Mouse (Mus musculus) midbrain, embryonic 14.5 days (tissue): ENCODE results near the gene Apeh. TPM values are rescaled to one million over a fixed set of nuclear protein-coding genes. Genes with fewer than 3 reads are reported as not detected.

Experiments used
- ATAC-seq: fragments of 200-750 bp; cut with Nextera tagmentation; 2 replicates; pipeline ENCODE4 v1.8.0; 2017; ENCODE audit warnings: moderate number of reproducible peaks, moderate library complexity; ENCODE audit not compliant: low FRiP score, low TSS enrichment
- DNase-seq: peaks from one replicate; pipeline ENCODE4 v3.0.0-alpha.2; 2015
- H3K27ac ChIP-seq: fragments of 300-500 bp; sonication (generic); replicated peaks from 2 replicates; pipeline ENCODE4 v1.5.1; 2014; ENCODE audit warnings: mild to moderate bottlenecking, low read depth, low read length, moderate library complexity
- H3K27me3 ChIP-seq: fragments of 300-500 bp; sonication (generic); 2 replicates; pipeline ENCODE4 v1.6.1; 2014; ENCODE audit warnings: low read length, control low read depth, mixed read lengths; ENCODE audit not compliant: control insufficient read depth, insufficient read depth
- H3K36me3 ChIP-seq: fragments of 300-500 bp; sonication (generic); 2 replicates; pipeline ENCODE4 v1.6.1; 2014; ENCODE audit warnings: low read length, control low read depth; ENCODE audit not compliant: control insufficient read depth, insufficient read depth
- H3K4me1 ChIP-seq: fragments of 300-500 bp; sonication (generic); 2 replicates; pipeline ENCODE4 v1.6.1; 2014; ENCODE audit warnings: mild to moderate bottlenecking, antibody characterized with exemption, low read length, control low read depth; ENCODE audit not compliant: control insufficient read depth, insufficient read depth
- H3K4me2 ChIP-seq: fragments of 300-500 bp; sonication (generic); 2 replicates; pipeline ENCODE4 v1.6.1; 2014; ENCODE audit warnings: mild to moderate bottlenecking, low read length, moderate library complexity
- H3K4me3 ChIP-seq: fragments of 300-500 bp; sonication (generic); replicated peaks from 2 replicates; pipeline ENCODE4 v1.5.1; 2014; ENCODE audit warnings: low read depth, low read length
- H3K9ac ChIP-seq: fragments of 300-500 bp; sonication (generic); replicated peaks from 2 replicates; pipeline ENCODE4 v1.6.1; 2014; ENCODE audit warnings: mild to moderate bottlenecking, low read length, moderate library complexity
- H3K9me3 ChIP-seq: fragments of 300-500 bp; sonication (generic); 2 replicates; pipeline ENCODE4 v1.6.1; 2016; ENCODE audit warnings: low read length, control low read depth, mixed read lengths; ENCODE audit not compliant: control insufficient read depth
- WGBS: fragments of 180-500 bp; shearing (Covaris S2); extraction: QIAGEN DNeasy Blood & Tissue Kit; methylation state at CpG from one replicate; pipeline ENCODE4 v1.1.7; 2014; 5-methylcytosine and 5-hydroxymethylcytosine counted together
- microRNA-seq: library from miRNA; unstranded; fragments of <30 nt; microRNA quantifications from one replicate; pipeline ENCODE4, GENCODE M21; 2016
- polyA plus RNA-seq: library from polyadenylated mRNA; unstranded; fragments of >200 nt; fragmentation: Nextera tagmentation; extraction: Ambion mirVana; gene quantifications from 2 replicates; pipeline ENCODE4 v1.2.1, GENCODE M21; 2014

The Apeh gene
- polyA plus RNA-seq, 1 experiment from 2014 or later: 43.8 TPM

DNA sequence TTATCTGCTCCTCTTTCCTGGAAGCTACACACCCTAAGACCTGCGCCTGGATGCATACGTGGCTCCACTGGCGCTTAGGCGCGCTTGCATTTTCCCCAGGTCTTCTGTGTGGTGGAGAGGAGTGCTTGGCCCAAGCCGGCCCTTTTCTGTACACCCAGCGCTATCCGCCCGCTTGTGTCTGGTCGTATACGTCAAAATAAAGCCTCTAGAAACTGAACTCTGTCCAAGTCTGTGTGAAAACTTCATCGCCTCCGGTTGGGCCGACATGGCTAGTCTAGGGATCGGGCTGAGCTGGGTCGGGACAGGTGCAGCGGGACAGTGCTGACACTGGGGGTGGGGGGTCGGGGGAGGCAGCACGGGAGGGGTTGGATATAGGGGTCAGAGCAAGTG lies 45.8 kb downstream of the Apeh start:
- H3K4me1 ChIP-seq: 0 out of 2 replicates have a peak, but pooled peaks cover 8% of the 10 kb centered on the region
- peak overlapping the region; percentile 77 for H3K27ac ChIP-seq
- DNase-seq: peak; percentile 47
- H3K36me3 ChIP-seq: peaks cover 59% of the 10 kb centered on the region
- H3K4me2 ChIP-seq: peak overlapping the region; percentile 95
- no peaks in the 10 kb centered on the region for H3K27me3 ChIP-seq
- H3K4me3 ChIP-seq: peak overlapping the region; percentile 62
- 1% methylated on average over 19 of the region's 19 CpGs for WGBS
- ATAC-seq: peak; percentile 47; the same call in 1 of the 2 replicates
- H3K9ac ChIP-seq: peak overlapping the region; percentile 68; the same call in 1 of the 2 replicates
- H3K9me3 ChIP-seq: no peaks in the 10 kb centered on the region

DNA sequence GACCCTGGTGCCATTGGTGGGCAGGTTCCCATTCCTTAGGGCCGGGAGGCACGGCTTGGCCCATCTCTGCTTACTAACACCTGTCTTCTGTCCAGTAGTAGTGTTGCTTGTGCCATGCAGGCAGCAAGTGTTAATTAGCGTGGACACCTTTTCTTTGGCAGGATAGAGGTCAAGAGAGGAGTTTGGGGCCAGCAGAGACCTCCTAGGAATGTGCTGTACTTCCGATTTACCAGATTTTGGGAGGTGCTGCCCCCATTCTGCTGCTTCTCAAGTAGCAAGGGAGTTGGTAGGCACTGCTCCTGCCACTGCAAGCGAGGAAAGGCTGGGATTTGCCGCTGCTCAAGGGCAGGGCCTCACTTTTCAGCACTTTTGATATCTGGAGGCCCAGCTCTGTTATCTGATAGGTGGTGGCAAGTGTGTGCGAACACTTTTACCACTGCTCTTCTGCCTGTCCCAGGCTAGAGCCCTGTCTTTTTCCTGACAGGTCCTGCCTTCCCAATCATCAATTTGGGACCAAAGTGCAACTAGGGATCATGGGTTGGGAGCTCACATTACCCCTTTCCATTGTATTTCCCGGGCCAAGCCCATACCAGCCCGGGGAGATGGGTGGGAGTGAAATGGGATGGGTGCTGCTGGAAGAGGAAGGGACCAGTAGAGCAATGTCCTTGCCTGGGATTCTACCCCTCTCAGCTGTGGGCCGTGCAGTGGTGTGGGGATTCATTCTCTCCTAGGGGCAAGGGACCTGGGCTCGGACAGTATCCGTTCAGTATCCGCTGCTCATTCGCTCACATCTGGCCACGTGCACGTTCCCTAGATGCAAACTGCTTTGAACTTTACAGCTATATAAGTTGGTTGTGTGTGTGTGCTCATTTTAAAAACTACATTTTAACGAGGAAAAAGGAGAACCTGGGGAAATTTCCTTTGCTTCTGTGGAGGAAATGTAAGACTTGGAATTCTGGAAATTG lies 46.5 kb downstream of the Apeh start:
- no peak for DNase-seq
- H3K9ac ChIP-seq: peak overlapping the region; percentile 68; the same call in 1 of the 2 replicates
- H3K4me1 ChIP-seq: 0 out of 2 replicates have a peak, but pooled peaks cover 8% of the 10 kb centered on the region
- H3K9me3 ChIP-seq: no peaks in the 10 kb centered on the region
- peaks cover 62% of the 10 kb centered on the region for H3K36me3 ChIP-seq
- H3K27me3 ChIP-seq: no peaks in the 10 kb centered on the region
- H3K27ac ChIP-seq: peak overlapping the region; percentile 77
- no peak for ATAC-seq
- WGBS: 50% methylated on average over 17 of the region's 17 CpGs
- H3K4me3 ChIP-seq: peak overlapping the region; percentile 62
- peak overlapping the region; percentile 95 for H3K4me2 ChIP-seq

DNA sequence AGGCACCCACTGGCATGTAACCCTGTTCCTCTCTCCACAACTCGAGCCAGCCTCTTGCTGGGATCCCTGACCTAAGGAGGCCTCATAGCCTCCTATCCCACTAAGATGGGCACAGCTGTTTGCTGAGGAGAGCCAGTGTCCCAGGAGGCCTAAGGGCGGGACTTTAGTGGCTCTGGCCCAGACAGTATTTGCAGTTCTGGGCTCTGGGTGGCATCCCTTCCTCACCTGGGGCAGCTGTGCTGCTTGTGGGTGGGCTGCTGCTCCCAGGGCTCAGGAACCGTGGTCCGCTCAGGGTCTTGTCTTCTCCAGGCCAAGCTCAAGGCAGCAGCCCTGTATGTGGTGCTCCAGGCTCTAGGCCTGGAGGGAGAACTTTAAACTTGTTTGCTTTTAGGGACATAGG lies 47.8 kb downstream of the Apeh start:
- Histone ChIP-seq H3K9me3 (no peaks in the 10 kb centered on the region), H3K4me3 (no peak overlapping the region), H3K9ac (no peak overlapping the region), H3K4me2 (no peak overlapping the region), H3K27me3 (no peaks in the 10 kb centered on the region), H3K4me1 (0 out of 2 replicates have a peak, but pooled peaks cover 8% of the 10 kb centered on the region), H3K27ac (no peak overlapping the region), H3K36me3 (peaks cover 66% of the 10 kb centered on the region)
- ATAC-seq: no peak
- DNase-seq: no peak
- 87% methylated on average over 4 of the region's 4 CpGs for WGBS

DNA sequence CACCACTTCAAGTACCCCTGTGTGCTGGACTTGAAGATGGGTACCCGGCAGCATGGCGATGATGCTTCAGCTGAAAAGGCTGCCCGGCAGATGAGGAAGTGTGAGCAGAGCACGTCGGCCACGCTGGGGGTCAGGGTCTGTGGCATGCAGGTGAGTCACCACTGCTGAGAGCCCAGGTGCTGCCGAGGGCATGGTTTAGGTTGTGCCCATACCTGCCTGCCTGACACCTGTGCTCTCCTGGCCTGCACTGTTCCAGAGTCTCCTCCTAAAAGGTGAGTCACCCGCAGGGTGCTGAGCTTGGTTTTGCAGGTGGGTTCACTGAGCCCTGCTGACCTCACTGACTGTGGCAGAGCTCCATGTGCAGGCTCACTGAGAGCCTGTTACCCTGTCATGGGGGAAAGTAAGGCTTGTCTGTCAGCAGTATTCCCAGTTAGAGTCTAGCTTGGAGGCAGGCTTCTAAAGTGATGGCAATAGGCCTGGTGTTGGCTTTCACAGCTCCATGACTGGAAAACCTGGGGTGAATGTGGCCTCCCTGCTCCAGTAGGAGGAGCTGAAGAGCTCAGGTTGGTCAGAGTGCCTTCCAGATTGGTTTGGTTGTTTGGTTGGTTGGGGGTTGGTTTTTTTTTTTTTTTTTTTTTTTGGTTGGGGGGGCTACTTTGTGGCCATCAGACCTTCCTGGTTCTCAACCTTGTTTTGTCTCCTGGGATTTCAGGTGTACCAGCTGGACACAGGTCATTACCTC lies 49.5 kb downstream of the Apeh start:
- peaks cover 66% of the 10 kb centered on the region for H3K36me3 ChIP-seq

More for the DNA sequence above, 49.5 kb downstream of the Apeh start:
- H3K27me3 ChIP-seq: no peaks in the 10 kb centered on the region
- ATAC-seq: no peak
- no peaks in the 10 kb centered on the region for H3K9me3 ChIP-seq
- no peak overlapping the region for H3K4me2 ChIP-seq
- DNase-seq: no peak
- H3K27ac ChIP-seq: no peak overlapping the region
- 0 out of 2 replicates have a peak, but pooled peaks cover 8% of the 10 kb centered on the region for H3K4me1 ChIP-seq
- H3K9ac ChIP-seq: no peak overlapping the region
- H3K4me3 ChIP-seq: no peak overlapping the region
- 97% methylated on average over 8 of the region's 8 CpGs for WGBS

Small RNA genes lying within 50 kb of the gene (microRNA-seq; reads per million reads assigned to microRNA genes)
- gene Gm47303: not detected
- gene Mir7088: not detected

Other genes with a start within 250 kb of the Apeh start
- gene Rbm6, start 221.4 kb downstream of the Apeh start, polyA plus RNA-seq: 72.6 and 95.5 TPM in 2 replicates
- 21.8 and 25.5 TPM in 2 replicates for gene Mon1a, start 206.5 kb downstream of the Apeh start, polyA plus RNA-seq
- 0.58 and 0.82 TPM in 2 replicates for gene Mst1r, start 187.7 kb downstream of the Apeh start, polyA plus RNA-seq
- not detected in 2 replicates for gene Actl11, start 166.1 kb downstream of the Apeh start, polyA plus RNA-seq
- gene Camkv, start 158.9 kb downstream of the Apeh start, polyA plus RNA-seq: 16.7 and 26.1 TPM in 2 replicates
- 10.3 and 10.4 TPM in 2 replicates for gene Traip, start 144.5 kb downstream of the Apeh start, polyA plus RNA-seq
- 2.6 and 5.0 TPM in 2 replicates for gene Uba7, start 119.1 kb downstream of the Apeh start, polyA plus RNA-seq
- gene Gm20661, start 111.5 kb downstream of the Apeh start, polyA plus RNA-seq: 0.47 and 0.49 TPM in 2 replicates
- gene Inka1, start 108.7 kb downstream of the Apeh start, polyA plus RNA-seq: 12.1 and 13.3 TPM in 2 replicates
- gene Cdhr4, start 102.1 kb downstream of the Apeh start, polyA plus RNA-seq: 1.1 and 1.2 TPM in 2 replicates
- 0.72 TPM in 1 of 2 replicates, not detected in the other for gene Gm20662, start 98.3 kb downstream of the Apeh start, polyA plus RNA-seq
- 61.1 and 64.4 TPM in 2 replicates for gene Ip6k1, start 92.1 kb downstream of the Apeh start, polyA plus RNA-seq
- gene Gmppb, start 45.4 kb downstream of the Apeh start, polyA plus RNA-seq: 14.0 and 16.7 TPM in 2 replicates
- 2.4 and 3.5 TPM in 2 replicates for gene Amigo3, start 41.4 kb downstream of the Apeh start, polyA plus RNA-seq
- not detected in 2 replicates for gene Mst1, start 14.2 kb downstream of the Apeh start, polyA plus RNA-seq
- 54.8 and 56.2 TPM in 2 replicates for gene Rnf123, start 11.3 kb downstream of the Apeh start, polyA plus RNA-seq
- 14.2 and 14.7 TPM in 2 replicates for gene Bsn, start 95.8 kb upstream of the Apeh start, polyA plus RNA-seq
- 49.3 and 64.2 TPM in 2 replicates for gene Dag1, start 169.4 kb upstream of the Apeh start, polyA plus RNA-seq
- gene Nicn1, start 195.8 kb upstream of the Apeh start, polyA plus RNA-seq: 138 and 157 TPM in 2 replicates
- gene Amt, start 202.2 kb upstream of the Apeh start, polyA plus RNA-seq: 23.2 and 23.5 TPM in 2 replicates
- gene Rhoa, start 211.5 kb upstream of the Apeh start, polyA plus RNA-seq: 217 and 224 TPM in 2 replicates
- 52.3 and 56.3 TPM in 2 replicates for gene Tcta, start 211.6 kb upstream of the Apeh start, polyA plus RNA-seq
- 476 and 480 TPM in 2 replicates for gene Gpx1, start 244.3 kb upstream of the Apeh start, polyA plus RNA-seq